Mouse (Mus musculus) limb, embryonic 13.5 days (tissue): ENCODE measurements around the gene Add1. TPM values are rescaled to one million over a fixed set of nuclear protein-coding genes. Genes with fewer than 3 reads are reported as not detected.
A peak's percentile ranks its signal among the peaks of the same experiment; 100 is the strongest.

Experiments used
- ATAC-seq: fragments of 200-750 bp; cut with Nextera tagmentation; 2 replicates; pipeline ENCODE4 v1.8.0; 2017; ENCODE audit warnings: low read depth, moderate number of reproducible peaks, moderate TSS enrichment; ENCODE audit not compliant: low FRiP score
- H3K27ac ChIP-seq: fragments of 300-500 bp; sonication (generic); 2 replicates; pipeline ENCODE4 v1.5.1; 2015; ENCODE audit warnings: inconsistent platforms, mild to moderate bottlenecking, moderate library complexity
- H3K27me3 ChIP-seq: fragments of 300-500 bp; sonication (generic); 2 replicates; pipeline ENCODE4 v1.6.1; 2015; ENCODE audit warnings: mild to moderate bottlenecking, inconsistent platforms
- H3K36me3 ChIP-seq: fragments of 300-500 bp; sonication (generic); 2 replicates; pipeline ENCODE4 v1.6.1; 2015; ENCODE audit warnings: inconsistent platforms, mild to moderate bottlenecking, moderate library complexity
- H3K4me1 ChIP-seq: fragments of 300-500 bp; sonication (generic); 2 replicates; pipeline ENCODE4 v1.6.1; 2015; ENCODE audit warnings: inconsistent platforms
- H3K4me2 ChIP-seq: fragments of 300-500 bp; sonication (generic); replicated peaks from 2 replicates; pipeline ENCODE4 v1.6.1; 2015; ENCODE audit warnings: inconsistent platforms, mild to moderate bottlenecking, moderate library complexity
- H3K4me3 ChIP-seq: fragments of 300-500 bp; sonication (generic); 2 replicates; pipeline ENCODE4 v1.5.1; 2015; ENCODE audit warnings: moderate library complexity, mild to moderate bottlenecking, inconsistent platforms
- H3K9ac ChIP-seq: fragments of 300-500 bp; sonication (generic); 2 replicates; pipeline ENCODE4 v1.6.1; 2015; ENCODE audit warnings: mild to moderate bottlenecking, inconsistent platforms
- H3K9me3 ChIP-seq: fragments of 300-500 bp; sonication (generic); 2 replicates; pipeline ENCODE4 v1.6.1; 2016; ENCODE audit warnings: inconsistent platforms
- WGBS: fragments of 180-500 bp; shearing (Covaris S2); methylation state at CpG from one replicate; pipeline ENCODE4 v1.1.7; 2015; 5-methylcytosine and 5-hydroxymethylcytosine counted together
- polyA plus RNA-seq: library from polyadenylated mRNA; unstranded; fragments of >200 nt; fragmentation: Nextera tagmentation; extraction: Ambion mirVana; gene quantifications from 2 replicates; pipeline ENCODE4 v1.2.1, GENCODE M21; 2015

Add1 gene
- polyA plus RNA-seq: 185 and 200 TPM in 2 replicates

DNA sequence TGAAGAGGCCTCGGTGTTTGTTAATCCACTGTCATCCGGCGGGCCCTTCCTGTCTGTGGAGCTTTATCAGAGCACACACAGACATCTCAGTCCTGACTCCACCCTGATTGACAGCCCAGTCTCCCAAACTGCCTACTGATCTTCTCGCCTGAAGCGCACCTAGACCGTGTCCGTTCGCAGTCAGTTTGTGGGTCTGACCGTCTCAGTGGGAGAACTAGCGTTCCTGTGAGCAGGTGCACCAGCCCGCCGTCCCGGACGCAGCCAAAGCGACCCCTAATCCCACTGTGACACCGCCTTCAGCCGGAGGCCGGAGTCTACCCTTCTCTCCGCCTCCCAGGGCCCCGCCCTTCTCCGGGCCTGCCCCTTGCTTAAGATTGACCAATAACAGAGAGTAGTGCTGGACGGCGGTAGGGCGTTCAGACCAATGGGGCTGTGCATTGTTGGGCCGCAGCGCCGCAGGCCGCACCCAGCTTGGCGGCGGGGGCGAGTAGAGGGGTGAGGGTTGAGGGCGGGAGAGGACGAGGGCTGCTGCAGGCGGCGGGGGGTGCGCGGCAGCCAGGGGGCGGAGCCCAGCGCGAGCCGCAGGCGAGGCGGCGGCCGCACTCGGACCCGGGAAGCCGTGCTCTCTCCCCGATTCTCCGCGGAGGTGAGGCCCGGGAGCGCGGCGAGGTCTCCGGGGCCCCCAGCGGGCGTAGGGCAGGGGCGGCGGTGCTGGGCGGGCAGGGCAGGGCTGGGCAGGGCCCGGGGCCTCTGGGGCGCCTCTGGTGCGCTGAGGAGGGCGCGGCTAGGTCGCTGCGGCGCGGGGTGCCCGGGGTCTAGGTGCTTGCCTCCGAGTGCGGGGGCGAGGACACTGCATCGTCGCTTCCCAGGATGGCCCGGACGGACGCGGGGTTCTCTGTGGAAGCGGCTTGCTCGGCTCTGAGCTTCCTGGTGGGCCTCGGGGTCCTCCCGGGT lies at the start of gene Add1:
Gene Add1, plus strand, starts transcription at position 397 of the 954 bp plus-strand sequence.
- H3K27me3 ChIP-seq: no peaks in the 10 kb centered on the region
- H3K4me1 ChIP-seq: peaks cover 16% of the 10 kb centered on the region
- peaks cover 8% of the 10 kb centered on the region for H3K36me3 ChIP-seq
- peak within 1 kb of the TSS; percentile 72 for H3K4me2 ChIP-seq
- peak within 1 kb of the TSS; percentile 92 for H3K4me3 ChIP-seq
- ATAC-seq: peak; percentile 100
- peak within 1 kb of the TSS; percentile 87 for H3K27ac ChIP-seq
- no peaks in the 10 kb centered on the region for H3K9me3 ChIP-seq
- WGBS: under 1% methylated on average over 63 of the region's 84 CpGs
- peak within 1 kb of the TSS; percentile 93 for H3K9ac ChIP-seq

DNA sequence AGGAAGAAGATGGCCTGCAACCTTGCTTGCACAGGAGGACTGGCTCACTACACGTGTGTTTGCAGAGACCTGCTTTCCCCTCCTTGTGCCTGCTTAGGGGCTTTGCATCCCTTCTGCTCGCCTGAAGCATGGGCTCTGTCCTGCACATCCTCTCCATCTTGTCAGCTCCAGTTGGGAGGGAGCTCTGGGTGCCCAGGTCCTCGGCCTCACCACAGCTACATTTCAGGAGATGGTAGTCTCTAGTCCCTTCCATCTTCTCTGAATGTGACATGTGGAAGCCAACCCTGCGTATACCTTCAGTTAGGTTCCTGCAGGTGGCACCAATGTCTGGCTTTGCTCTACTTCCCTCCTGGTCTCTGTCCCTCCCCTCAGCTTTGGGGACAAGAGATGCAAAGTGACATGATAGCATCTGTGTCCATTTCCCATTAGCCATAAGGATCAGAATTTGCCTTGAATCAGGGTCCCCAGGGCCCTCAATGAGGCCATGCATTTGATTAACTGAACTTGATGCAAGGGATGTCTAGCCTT lies 49.4 kb upstream of the Add1 start:
- Histone ChIP-seq H3K4me2 (no peak overlapping the region), H3K9me3 (no peaks in the 10 kb centered on the region), H3K36me3 (no peaks in the 10 kb centered on the region), H3K27me3 (peaks cover 13% of the 10 kb centered on the region), H3K9ac (no peak overlapping the region), H3K27ac (no peak overlapping the region), H3K4me3 (no peak overlapping the region), H3K4me1 (0 out of 2 replicates have a peak, but pooled peaks cover 2% of the 10 kb centered on the region)
- WGBS: 49% methylated on average over 4 of the region's 4 CpGs
- no peak for ATAC-seq

DNA sequence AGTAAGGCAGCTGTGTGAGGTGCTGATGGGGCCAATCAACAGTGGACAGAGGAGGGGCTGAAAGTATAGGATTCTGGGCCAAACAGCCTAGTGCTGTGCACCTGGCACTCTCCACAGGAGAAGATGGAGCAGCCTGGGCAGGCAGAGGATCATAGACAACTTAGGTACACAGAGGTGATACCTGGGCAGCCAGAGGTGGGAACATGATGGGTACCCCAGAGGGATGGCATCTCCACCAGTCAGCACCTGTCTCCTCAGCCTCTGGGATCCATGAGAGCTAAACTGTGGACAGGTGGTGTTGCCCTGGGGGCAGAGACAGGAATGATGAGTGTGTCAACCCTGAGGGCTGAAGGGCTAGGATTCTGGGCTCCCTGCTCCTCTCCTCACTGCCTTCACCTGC lies 49.0 kb upstream of the Add1 start:
- H3K4me3 ChIP-seq: no peak overlapping the region
- H3K9ac ChIP-seq: no peak overlapping the region
- no peaks in the 10 kb centered on the region for H3K36me3 ChIP-seq
- H3K27me3 ChIP-seq: peaks cover 13% of the 10 kb centered on the region
- no peak overlapping the region for H3K27ac ChIP-seq
- no peak for ATAC-seq
- H3K9me3 ChIP-seq: no peaks in the 10 kb centered on the region
- H3K4me2 ChIP-seq: no peak overlapping the region
- 0 out of 2 replicates have a peak, but pooled peaks cover 2% of the 10 kb centered on the region for H3K4me1 ChIP-seq

- peaks cover 13% of the 10 kb centered on the region for H3K27me3 ChIP-seq
- H3K9me3 ChIP-seq: no peaks in the 10 kb centered on the region
- peak within 1 kb of the TSS; percentile 67 for H3K4me2 ChIP-seq
- 0 out of 2 replicates have a peak, but pooled peaks cover 2% of the 10 kb centered on the region for H3K4me1 ChIP-seq
- peak within 1 kb of the TSS; percentile 59 for H3K9ac ChIP-seq
- H3K27ac ChIP-seq: no peak within 1 kb of the TSS
- no peaks in the 10 kb centered on the region for H3K36me3 ChIP-seq
- H3K4me3 ChIP-seq: peak within 1 kb of the TSS; percentile 56
- ATAC-seq: peak; percentile 94
- 2% methylated on average over 38 of the region's 38 CpGs for WGBS
These were observed 47.6 kb upstream of the Add1 start, which contains the start of gene Sh3bp2 for GRCm38 (mm10) chr5:34525663-34526476. TSS of gene Sh3bp2 (plus strand) at chr5:34525838.

- H3K4me3 ChIP-seq: peak overlapping the region; percentile 56
- peak overlapping the region; percentile 67 for H3K4me2 ChIP-seq
- no peak for ATAC-seq
- 40% methylated on average over 5 of the region's 5 CpGs for WGBS
- H3K9ac ChIP-seq: no peak overlapping the region
- peaks cover 13% of the 10 kb centered on the region for H3K27me3 ChIP-seq
- no peaks in the 10 kb centered on the region for H3K4me1 ChIP-seq
- H3K9me3 ChIP-seq: no peaks in the 10 kb centered on the region
- H3K36me3 ChIP-seq: no peaks in the 10 kb centered on the region
- H3K27ac ChIP-seq: no peak overlapping the region
These were observed 47.0 kb upstream of the Add1 start for GRCm38 (mm10) chr5:34526477-34526775.

- H3K4me3 ChIP-seq: no peak overlapping the region
- no peaks in the 10 kb centered on the region for H3K4me1 ChIP-seq
- peaks cover 13% of the 10 kb centered on the region for H3K27me3 ChIP-seq
- H3K9ac ChIP-seq: no peak overlapping the region
- 79% methylated on average over 2 of the region's 2 CpGs for WGBS
- no peaks in the 10 kb centered on the region for H3K36me3 ChIP-seq
- ATAC-seq: no peak
- no peaks in the 10 kb centered on the region for H3K9me3 ChIP-seq
- no peak overlapping the region for H3K27ac ChIP-seq
- H3K4me2 ChIP-seq: no peak overlapping the region
These were observed 46.1 kb upstream of the Add1 start for GRCm38 (mm10) chr5:34527352-34527751.

DNA sequence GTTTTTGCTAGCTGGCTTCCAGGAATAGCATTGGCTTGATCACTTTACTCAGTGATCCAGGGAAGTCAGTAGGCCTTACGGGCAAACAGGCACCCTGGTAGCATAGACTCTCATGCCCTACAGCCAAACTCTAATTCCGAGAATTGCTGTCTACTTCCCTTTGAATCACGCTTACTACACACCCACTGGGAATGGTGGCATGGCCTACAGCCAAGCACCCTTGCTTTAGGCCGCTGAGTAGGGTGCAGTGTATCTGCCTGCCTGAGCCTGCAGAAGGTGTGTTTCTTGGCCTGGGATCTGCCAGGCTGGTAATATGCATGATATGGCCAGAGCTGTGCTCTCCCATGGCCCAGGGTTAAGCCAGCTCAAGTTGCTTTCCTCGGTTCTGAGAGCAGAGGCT lies 44.7 kb upstream of the Add1 start:
- no peak for ATAC-seq
- H3K4me3 ChIP-seq: no peak overlapping the region
- 76% methylated on average over 5 of the region's 5 CpGs for WGBS
- H3K27me3 ChIP-seq: peaks cover 13% of the 10 kb centered on the region
- no peaks in the 10 kb centered on the region for H3K36me3 ChIP-seq
- H3K9me3 ChIP-seq: no peaks in the 10 kb centered on the region
- no peaks in the 10 kb centered on the region for H3K4me1 ChIP-seq
- no peak overlapping the region for H3K4me2 ChIP-seq
- H3K9ac ChIP-seq: no peak overlapping the region
- H3K27ac ChIP-seq: no peak overlapping the region

DNA sequence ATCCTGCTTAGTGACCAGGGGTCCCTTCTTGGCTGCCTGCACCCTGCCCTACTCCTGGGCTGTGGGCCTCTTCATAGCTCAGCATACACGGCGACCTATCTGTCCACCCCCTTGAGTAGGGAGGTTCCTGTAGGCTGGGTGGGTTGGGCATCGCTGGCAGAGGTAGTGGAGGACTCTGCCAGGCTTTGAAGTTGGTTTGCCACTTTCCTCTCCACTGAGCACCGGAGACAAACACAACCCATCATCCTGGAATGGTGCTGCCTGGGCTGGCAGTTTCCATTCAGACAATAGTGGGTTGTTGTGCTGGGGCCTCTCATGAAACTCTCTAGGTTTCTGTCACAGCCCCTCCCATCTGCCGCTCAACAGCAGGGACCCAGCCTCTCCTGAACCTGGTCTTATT lies 43.3 kb upstream of the Add1 start:
- Histone ChIP-seq H3K36me3 (no peaks in the 10 kb centered on the region), H3K4me2 (no peak overlapping the region), H3K4me3 (no peak overlapping the region), H3K9me3 (no peaks in the 10 kb centered on the region), H3K27ac (no peak overlapping the region), H3K4me1 (no peaks in the 10 kb centered on the region), H3K9ac (no peak overlapping the region), H3K27me3 (peaks cover 13% of the 10 kb centered on the region)
- 72% methylated on average over 5 of the region's 5 CpGs for WGBS
- ATAC-seq: no peak

GRCm38 (mm10) chr5:34530687-34531086 lies 42.8 kb upstream of the Add1 start:
- H3K4me2 ChIP-seq: no peak overlapping the region
- H3K9me3 ChIP-seq: no peaks in the 10 kb centered on the region
- no peaks in the 10 kb centered on the region for H3K36me3 ChIP-seq
- 51% methylated on average over 4 of the region's 4 CpGs for WGBS
- no peak overlapping the region for H3K9ac ChIP-seq
- H3K27ac ChIP-seq: no peak overlapping the region
- no peaks in the 10 kb centered on the region for H3K4me1 ChIP-seq
- no peak for ATAC-seq
- H3K27me3 ChIP-seq: peaks cover 13% of the 10 kb centered on the region
- no peak overlapping the region for H3K4me3 ChIP-seq

DNA sequence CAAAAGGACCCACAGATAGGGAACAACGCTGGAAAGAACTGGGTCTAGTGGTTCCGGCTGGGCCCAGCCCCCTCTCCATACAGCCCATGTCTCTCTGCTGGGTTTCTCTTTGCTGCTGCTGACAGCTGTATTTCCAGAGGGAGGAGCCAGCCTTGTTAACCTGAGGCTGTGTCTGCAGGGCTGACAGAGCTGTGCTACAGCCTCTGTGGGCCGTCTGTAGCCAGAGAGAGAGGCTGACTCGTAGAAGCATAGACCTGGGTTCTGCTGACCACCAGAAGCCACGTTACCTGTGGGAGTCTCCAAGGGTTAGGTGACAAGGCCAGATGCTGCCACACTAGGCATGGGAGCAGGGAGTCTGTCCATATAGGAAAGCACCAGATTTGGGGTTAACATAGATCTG lies 40.4 kb upstream of the Add1 start:
- no peaks in the 10 kb centered on the region for H3K27me3 ChIP-seq
- H3K4me1 ChIP-seq: no peaks in the 10 kb centered on the region
- 57% methylated on average over 5 of the region's 5 CpGs for WGBS
- H3K4me2 ChIP-seq: no peak overlapping the region
- H3K27ac ChIP-seq: no peak overlapping the region
- H3K36me3 ChIP-seq: no peaks in the 10 kb centered on the region
- no peak overlapping the region for H3K9ac ChIP-seq
- ATAC-seq: no peak
- H3K4me3 ChIP-seq: no peak overlapping the region
- no peaks in the 10 kb centered on the region for H3K9me3 ChIP-seq

GRCm38 (mm10) chr5:34533820-34534219 lies 39.6 kb upstream of the Add1 start:
- H3K36me3 ChIP-seq: no peaks in the 10 kb centered on the region
- H3K4me1 ChIP-seq: no peaks in the 10 kb centered on the region
- no peak overlapping the region for H3K4me2 ChIP-seq
- H3K9me3 ChIP-seq: no peaks in the 10 kb centered on the region
- H3K9ac ChIP-seq: no peak overlapping the region
- no peak for ATAC-seq
- no peaks in the 10 kb centered on the region for H3K27me3 ChIP-seq
- H3K4me3 ChIP-seq: no peak overlapping the region
- WGBS: 73% methylated on average over 3 of the region's 3 CpGs
- no peak overlapping the region for H3K27ac ChIP-seq
